Mouse (Mus musculus) hematopoietic stem cell, adult 5-6 weeks (primary cell): ENCODE measurements around the gene Aldh16a1. TPM values are rescaled to one million over a fixed set of nuclear protein-coding genes. Genes with fewer than 3 reads are reported as not detected.
"Not testable (repeated sequence)": the region's sequence is repeated elsewhere in the genome, so short reads cannot be mapped to it uniquely, and the experiment has no call there.

Experiments used
- ATAC-seq, 2 experiments: fragments of 125-278 bp in 1 of 2; replicated peaks in 1 of 2; 2 replicates each; pipeline ENCODE4 v1.8.0; 2016 to 2017; ENCODE audit warnings: inconsistent platforms in 2 of 2, mild to moderate bottlenecking in 2 of 2, moderate number of reproducible peaks in 2 of 2, low read depth in 1 of 2, moderate TSS enrichment in 1 of 2; ENCODE audit not compliant: low FRiP score in 2 of 2, poor library complexity in 2 of 2, severe bottlenecking in 2 of 2, insufficient read depth in 1 of 2, low TSS enrichment in 1 of 2
- total RNA-seq: library from RNA; stranded (forward); fragments of 172-1452, 232-1000 nt; gene quantifications from 2 replicates; pipeline ENCODE4 v1.2.3, GENCODE M21; 2017

Gene Aldh16a1
- total RNA-seq, 1 experiment from 2014 or later, result 32.6 TPM

- ATAC-seq, result peak; percentile 80 to 85
These were observed 25.6 kb downstream of the Aldh16a1 start, which contains the start of gene Rpl13a for GRCm38 (mm10) chr7:45128624-45129246. Gene Rpl13a, minus strand, starts transcription at chr7:45128761.

DNA sequence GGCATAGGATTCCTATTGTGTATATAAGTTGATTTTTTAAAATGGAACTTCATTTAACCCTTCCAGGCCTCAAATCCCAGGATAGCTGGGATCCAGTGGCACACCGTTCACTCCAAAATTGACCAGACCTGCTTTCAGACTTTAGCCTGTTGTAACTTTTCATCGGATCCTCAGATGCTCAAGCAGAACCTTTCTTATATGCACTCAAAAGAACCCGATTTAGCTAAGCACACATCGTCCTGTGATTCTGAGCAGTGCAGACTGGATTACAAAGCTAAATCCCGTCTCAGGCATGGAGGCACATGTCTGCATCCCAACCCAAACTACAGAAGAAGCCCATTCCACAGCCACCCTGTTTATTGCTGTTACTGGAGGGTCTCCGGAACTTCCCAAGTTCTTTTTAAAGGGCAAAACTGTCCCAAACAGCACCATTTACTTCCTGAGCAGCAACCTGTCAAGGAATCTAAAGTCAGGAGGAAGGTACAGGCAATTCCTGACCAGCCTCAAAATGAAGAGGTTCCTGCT is 26.6 kb downstream of the Aldh16a1 start:
- no peak for ATAC-seq

- ATAC-seq, result no peak
These were observed 27.3 kb downstream of the Aldh16a1 start for GRCm38 (mm10) chr7:45126844-45127699.

GRCm38 (mm10) chr7:45126147-45126843 is 28.1 kb downstream of the Aldh16a1 start:
- no peak for ATAC-seq

GRCm38 (mm10) chr7:45125649-45126048 is 28.7 kb downstream of the Aldh16a1 start:
- ATAC-seq, result not testable (repeated sequence)

DNA sequence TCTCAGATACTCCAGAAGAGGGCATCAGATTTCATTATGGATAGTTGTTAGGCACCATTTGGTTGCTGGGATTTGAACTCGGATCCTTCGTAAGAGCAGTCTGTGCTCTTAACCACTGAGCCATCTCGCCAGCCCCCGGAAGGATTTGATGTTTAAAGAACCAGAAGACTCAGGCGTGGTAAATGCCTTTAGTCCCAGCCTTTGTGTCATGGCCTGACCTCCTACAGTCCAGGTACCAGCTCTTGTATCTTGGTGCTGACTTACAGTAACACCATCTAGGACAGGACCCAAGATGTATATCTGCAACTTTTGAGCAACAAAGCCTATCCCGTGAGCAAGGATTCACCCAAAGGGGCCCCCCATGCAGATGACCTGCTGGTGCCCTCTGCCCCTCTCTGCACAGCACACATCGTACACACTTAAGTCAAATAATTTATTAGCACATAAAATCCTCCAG is 29.2 kb downstream of the Aldh16a1 start:
- ATAC-seq, result no peak

- ATAC-seq, result peak; percentile 39 to 67
These were observed 29.9 kb downstream of the Aldh16a1 start, which contains the start of gene Rps11 for GRCm38 (mm10) chr7:45124224-45125143. Gene Rps11, minus strand, starts transcription at chr7:45124439.

DNA sequence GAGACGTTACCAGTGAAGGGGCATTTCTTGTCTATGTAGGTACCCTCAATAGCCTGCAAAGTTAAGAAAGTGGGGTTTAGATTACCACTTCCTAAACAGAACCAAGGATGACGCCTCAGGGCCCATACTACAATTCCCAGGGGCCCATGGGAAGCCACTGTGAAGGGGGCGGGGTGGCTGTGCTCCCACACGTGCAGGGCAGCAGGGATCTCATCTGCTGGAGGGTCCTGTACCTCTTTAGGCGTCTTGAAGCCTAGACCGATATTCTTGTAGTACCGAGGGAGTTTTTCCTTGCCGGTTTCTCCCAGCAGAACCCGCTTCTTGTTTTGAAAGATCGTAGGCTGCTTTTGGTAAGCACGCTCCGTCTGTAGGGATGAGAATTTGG is 31.2 kb downstream of the Aldh16a1 start:
- no peak for ATAC-seq

DNA sequence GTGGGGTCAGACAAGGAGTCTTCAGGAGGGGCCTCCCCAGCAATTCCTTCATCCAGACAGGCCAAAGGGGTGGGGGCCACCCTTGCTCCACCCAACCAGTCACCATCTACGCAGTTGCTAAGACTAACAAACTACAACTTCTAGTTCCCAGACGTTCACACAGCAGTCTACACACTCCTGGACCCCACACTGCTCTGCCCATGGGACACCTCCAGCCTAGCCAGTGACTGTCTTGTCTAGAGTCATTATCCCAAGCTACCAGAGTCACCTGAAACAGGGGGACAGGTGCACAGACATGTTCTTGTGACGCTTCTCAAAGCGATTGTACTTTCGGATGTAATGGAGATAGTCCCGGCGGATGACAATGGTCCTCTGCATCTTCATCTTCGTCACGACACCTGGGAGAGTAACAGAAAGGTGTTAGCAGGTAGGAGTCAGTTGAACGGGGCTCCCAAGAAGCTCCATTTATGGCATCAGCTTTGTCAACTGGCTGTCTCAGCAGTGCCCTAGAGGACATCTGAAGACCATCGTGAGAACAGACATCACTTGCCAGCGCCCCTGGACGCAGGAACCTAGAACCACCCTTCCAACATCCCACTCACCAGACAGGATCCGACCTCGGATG is 31.7 kb downstream of the Aldh16a1 start:
- no peak for ATAC-seq

DNA sequence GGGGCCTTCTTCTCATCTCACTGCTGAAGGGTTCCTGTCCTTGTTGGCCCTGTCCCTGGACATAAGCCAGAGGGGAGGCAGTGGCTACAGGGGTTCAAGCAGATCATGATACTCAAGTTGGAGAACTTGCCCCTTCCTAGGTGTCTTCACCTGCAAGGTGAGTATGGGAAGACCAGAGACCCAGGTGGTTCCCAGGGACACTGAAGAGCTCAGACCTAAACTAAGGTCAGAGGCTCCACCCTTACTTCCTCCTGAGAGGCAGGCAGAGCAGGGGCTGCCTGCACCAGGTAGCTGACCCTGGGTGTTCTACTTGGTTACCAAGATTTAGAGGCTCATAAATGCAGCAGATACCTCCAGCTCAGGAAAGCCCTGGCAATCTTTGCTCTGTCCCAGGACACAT is 32.4 kb downstream of the Aldh16a1 start:
- no peak for ATAC-seq

GRCm38 (mm10) chr7:45121404-45121803 is 33.0 kb downstream of the Aldh16a1 start:
- ATAC-seq, result peak; percentile 40 to 48

- ATAC-seq, result no peak
These were observed 34.3 kb downstream of the Aldh16a1 start for GRCm38 (mm10) chr7:45119780-45120709.

GRCm38 (mm10) chr7:45118336-45118735 is 36.0 kb downstream of the Aldh16a1 start:
- no peak for ATAC-seq

GRCm38 (mm10) chr7:45117566-45117965 is 36.8 kb downstream of the Aldh16a1 start:
- no peak for ATAC-seq

- no peak for ATAC-seq
These were observed 40.9 kb downstream of the Aldh16a1 start for GRCm38 (mm10) chr7:45113476-45113875.
